Mouse (Mus musculus) hindbrain, embryonic 10.5 days (tissue): ENCODE results near the gene Olfr159. TPM values are rescaled to one million over a fixed set of nuclear protein-coding genes. Genes with fewer than 3 reads are reported as not detected.

Source experiments
- DNase-seq: peaks from one replicate; pipeline ENCODE4 v3.0.0-alpha.2; 2017; ENCODE audit warnings: low spot score
- H3K27ac ChIP-seq: fragments of 300-500 bp; sonication (generic); 2 replicates; pipeline ENCODE4 v1.5.1; 2016; ENCODE audit warnings: mild to moderate bottlenecking, moderate library complexity
- H3K27me3 ChIP-seq: fragments of 300-500 bp; sonication (generic); 2 replicates; pipeline ENCODE4 v1.6.1; 2016; ENCODE audit warnings: mild to moderate bottlenecking; ENCODE audit not compliant: poor library complexity, insufficient read depth, severe bottlenecking
- H3K36me3 ChIP-seq: fragments of 300-500 bp; sonication (generic); 2 replicates; pipeline ENCODE4 v1.6.1; 2016; ENCODE audit warnings: mild to moderate bottlenecking, moderate library complexity
- H3K4me1 ChIP-seq: fragments of 300-500 bp; sonication (generic); replicated peaks from 2 replicates; pipeline ENCODE4 v1.6.1; 2016; ENCODE audit warnings: mild to moderate bottlenecking
- H3K4me3 ChIP-seq: fragments of 300-500 bp; sonication (generic); 2 replicates; pipeline ENCODE4 v1.5.1; 2016; ENCODE audit warnings: mild to moderate bottlenecking, moderate library complexity
- H3K9me3 ChIP-seq: fragments of 300-500 bp; sonication (generic); 2 replicates; pipeline ENCODE4 v1.6.1; 2016; ENCODE audit warnings: mild to moderate bottlenecking, moderate library complexity
- WGBS: fragments of 180-500 bp; shearing (Covaris S2); methylation state at CpG from one replicate; pipeline ENCODE4 v1.1.7; 2016; 5-methylcytosine and 5-hydroxymethylcytosine counted together
- polyA plus RNA-seq: library from polyadenylated mRNA; unstranded; fragments of >200 nt; fragmentation: Nextera tagmentation; extraction: Ambion mirVana; gene quantifications from 2 replicates; pipeline ENCODE4 v1.2.1, GENCODE M21; 2016

The Olfr159 gene
- polyA plus RNA-seq, 1 experiment from 2014 or later = not detected

- WGBS = 21% methylated on average over 6 of the region's 6 CpGs
- peaks cover 5% of the 10 kb centered on the region; the same call in 1 of the 2 replicates for H3K9me3 ChIP-seq
- peaks cover 3% of the 10 kb centered on the region; the same call in 1 of the 2 replicates for H3K4me1 ChIP-seq
- H3K36me3 ChIP-seq = no peaks in the 10 kb centered on the region
- DNase-seq = no peak
- no peaks in the 10 kb centered on the region for H3K27me3 ChIP-seq
- H3K27ac ChIP-seq = no peak overlapping the region
- no peak overlapping the region for H3K4me3 ChIP-seq
Observed at GRCm38 (mm10) chr4:43745187-43745586, 25.6 kb downstream of the Olfr159 start.

DNA sequence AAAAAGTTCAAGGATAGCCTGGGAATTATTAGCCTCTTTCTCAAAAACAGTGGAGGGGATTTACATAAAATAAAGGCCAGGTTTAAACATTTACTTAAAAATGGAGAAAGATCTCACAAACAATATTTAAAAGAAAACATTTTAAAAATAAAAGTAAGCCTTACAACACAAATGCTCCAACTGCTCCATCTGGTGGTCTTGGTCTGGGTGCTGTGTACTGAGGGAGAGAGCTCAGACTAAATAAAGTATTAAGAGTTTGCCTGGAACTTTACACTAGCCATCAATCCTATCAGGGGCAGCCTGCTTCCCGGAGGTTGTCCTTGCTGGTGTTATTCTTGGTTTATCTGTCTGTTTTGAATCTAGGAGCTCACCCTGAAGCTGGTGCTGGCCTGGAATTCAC lies 27.7 kb downstream of the Olfr159 start:
- Histone ChIP-seq H3K36me3 (no peaks in the 10 kb centered on the region), H3K27ac (no peak overlapping the region), H3K9me3 (no peaks in the 10 kb centered on the region), H3K4me3 (no peak overlapping the region), H3K27me3 (no peaks in the 10 kb centered on the region), H3K4me1 (peaks cover 3% of the 10 kb centered on the region; the same call in 1 of the 2 replicates)
- WGBS = 60% methylated on average over 1 of the region's 1 CpGs
- DNase-seq = no peak

GRCm38 (mm10) chr4:43742637-43743036 lies 28.2 kb downstream of the Olfr159 start:
- H3K36me3 ChIP-seq = no peaks in the 10 kb centered on the region
- no peak overlapping the region for H3K27ac ChIP-seq
- DNase-seq = no peak
- peaks cover 3% of the 10 kb centered on the region; the same call in 1 of the 2 replicates for H3K4me1 ChIP-seq
- no peaks in the 10 kb centered on the region for H3K27me3 ChIP-seq
- no peaks in the 10 kb centered on the region for H3K9me3 ChIP-seq
- 32% methylated on average over 4 of the region's 4 CpGs for WGBS
- H3K4me3 ChIP-seq = no peak overlapping the region

- H3K27me3 ChIP-seq = no peaks in the 10 kb centered on the region
- no peaks in the 10 kb centered on the region for H3K9me3 ChIP-seq
- 68% methylated on average over 5 of the region's 5 CpGs for WGBS
- DNase-seq = no peak
- peaks cover 9% of the 10 kb centered on the region; the same call in 1 of the 2 replicates for H3K4me1 ChIP-seq
- no peak overlapping the region for H3K27ac ChIP-seq
- no peak overlapping the region for H3K4me3 ChIP-seq
- H3K36me3 ChIP-seq = no peaks in the 10 kb centered on the region
Observed at GRCm38 (mm10) chr4:43741526-43741925, 29.3 kb downstream of the Olfr159 start.

- Histone ChIP-seq H3K27ac (no peak overlapping the region), H3K4me1 (peaks cover 9% of the 10 kb centered on the region; the same call in 1 of the 2 replicates), H3K9me3 (no peaks in the 10 kb centered on the region), H3K4me3 (no peak overlapping the region), H3K27me3 (no peaks in the 10 kb centered on the region), H3K36me3 (no peaks in the 10 kb centered on the region)
- WGBS = 75% methylated on average over 8 of the region's 8 CpGs
- no peak for DNase-seq
Observed at GRCm38 (mm10) chr4:43738989-43739674, 31.7 kb downstream of the Olfr159 start.

DNA sequence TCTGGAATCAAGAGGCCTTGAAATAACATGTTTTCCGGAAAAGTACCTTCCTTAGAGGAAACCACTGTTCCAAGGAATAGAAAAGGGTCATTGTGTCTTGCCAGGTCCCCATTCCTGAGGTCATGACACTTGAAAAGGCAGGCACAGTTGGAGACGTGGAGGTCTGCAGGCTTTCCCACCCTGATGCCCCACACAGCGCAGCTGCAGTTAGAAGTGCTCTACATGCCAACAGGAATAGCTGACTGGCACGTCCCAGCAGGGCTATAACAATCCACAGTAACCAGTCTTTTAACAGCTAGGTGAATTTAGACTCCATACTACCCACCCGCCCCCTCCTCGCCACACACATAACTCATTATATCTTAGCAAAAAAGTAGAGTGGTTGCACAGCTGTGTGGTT lies 33.7 kb downstream of the Olfr159 start:
- no peaks in the 10 kb centered on the region for H3K27me3 ChIP-seq
- H3K36me3 ChIP-seq = no peaks in the 10 kb centered on the region
- no peaks in the 10 kb centered on the region for H3K9me3 ChIP-seq
- DNase-seq = no peak
- no peak overlapping the region for H3K4me3 ChIP-seq
- 58% methylated on average over 6 of the region's 6 CpGs for WGBS
- H3K27ac ChIP-seq = no peak overlapping the region
- H3K4me1 ChIP-seq = peaks cover 7% of the 10 kb centered on the region; the same call in 1 of the 2 replicates

DNA sequence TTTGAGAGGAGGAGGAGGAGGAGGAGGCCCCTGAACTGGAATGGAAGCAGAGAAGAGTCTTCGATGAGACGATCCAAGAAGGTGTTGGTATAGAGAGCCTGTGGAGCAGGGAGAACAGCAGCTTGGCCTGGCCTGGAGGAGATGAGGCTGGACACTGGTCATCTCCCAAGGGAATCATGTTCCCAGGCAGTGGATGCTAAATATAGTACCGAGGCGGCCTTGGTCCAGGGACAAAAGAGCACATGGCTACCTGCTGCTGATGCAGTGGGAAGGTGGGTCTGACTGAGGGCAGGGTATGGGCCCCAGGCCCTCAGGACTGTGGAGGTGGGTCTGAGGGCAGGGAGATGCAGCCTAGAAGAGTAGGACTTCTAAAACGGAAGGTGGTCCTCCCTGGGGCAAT lies 37.6 kb downstream of the Olfr159 start:
- H3K4me1 ChIP-seq = peaks cover 25% of the 10 kb centered on the region
- H3K27ac ChIP-seq = no peak overlapping the region
- WGBS = 79% methylated on average over 5 of the region's 5 CpGs
- no peaks in the 10 kb centered on the region for H3K36me3 ChIP-seq
- DNase-seq = no peak
- no peaks in the 10 kb centered on the region for H3K27me3 ChIP-seq
- no peaks in the 10 kb centered on the region for H3K9me3 ChIP-seq
- no peak overlapping the region for H3K4me3 ChIP-seq

GRCm38 (mm10) chr4:43732171-43732570 lies 38.6 kb downstream of the Olfr159 start:
- DNase-seq = no peak
- no peaks in the 10 kb centered on the region for H3K36me3 ChIP-seq
- WGBS = 38% methylated on average over 1 of the region's 1 CpGs
- no peaks in the 10 kb centered on the region for H3K9me3 ChIP-seq
- H3K4me1 ChIP-seq = peaks cover 27% of the 10 kb centered on the region
- H3K4me3 ChIP-seq = no peak overlapping the region
- peak overlapping the region; percentile 45; the same call in 1 of the 2 replicates for H3K27ac ChIP-seq
- H3K27me3 ChIP-seq = no peaks in the 10 kb centered on the region

DNA sequence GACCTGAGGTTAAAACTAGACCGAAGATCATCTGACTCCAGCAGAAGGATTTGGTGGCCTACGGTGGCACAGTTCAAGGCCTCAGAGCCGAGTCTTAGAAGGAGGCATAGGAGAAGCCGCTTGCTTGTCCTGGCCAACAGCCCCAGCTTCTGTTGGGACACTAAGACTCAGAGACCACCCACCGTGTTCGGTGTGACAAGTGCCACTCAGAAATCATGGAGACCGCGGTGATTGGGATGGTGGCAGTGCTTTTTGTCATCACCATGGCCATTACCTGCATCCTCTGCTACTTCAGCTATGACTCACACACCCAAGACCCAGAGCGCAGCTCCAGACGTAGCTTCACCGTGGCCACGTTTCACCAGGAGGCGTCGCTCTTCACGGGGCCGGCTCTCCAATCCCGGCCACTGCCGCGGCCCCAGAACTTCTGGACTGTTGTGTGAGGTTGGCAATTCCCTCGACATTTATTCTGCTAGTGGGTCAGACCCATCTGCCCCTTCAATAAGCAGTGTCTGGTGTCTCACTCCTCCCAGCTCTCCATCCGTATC lies 40.0 kb downstream of the Olfr159 start:
- Histone ChIP-seq H3K4me3 (no peak overlapping the region), H3K36me3 (no peaks in the 10 kb centered on the region), H3K4me1 (peaks cover 28% of the 10 kb centered on the region), H3K27me3 (no peaks in the 10 kb centered on the region), H3K27ac (no peak overlapping the region), H3K9me3 (no peaks in the 10 kb centered on the region)
- WGBS = 76% methylated on average over 21 of the region's 21 CpGs
- no peak for DNase-seq

DNA sequence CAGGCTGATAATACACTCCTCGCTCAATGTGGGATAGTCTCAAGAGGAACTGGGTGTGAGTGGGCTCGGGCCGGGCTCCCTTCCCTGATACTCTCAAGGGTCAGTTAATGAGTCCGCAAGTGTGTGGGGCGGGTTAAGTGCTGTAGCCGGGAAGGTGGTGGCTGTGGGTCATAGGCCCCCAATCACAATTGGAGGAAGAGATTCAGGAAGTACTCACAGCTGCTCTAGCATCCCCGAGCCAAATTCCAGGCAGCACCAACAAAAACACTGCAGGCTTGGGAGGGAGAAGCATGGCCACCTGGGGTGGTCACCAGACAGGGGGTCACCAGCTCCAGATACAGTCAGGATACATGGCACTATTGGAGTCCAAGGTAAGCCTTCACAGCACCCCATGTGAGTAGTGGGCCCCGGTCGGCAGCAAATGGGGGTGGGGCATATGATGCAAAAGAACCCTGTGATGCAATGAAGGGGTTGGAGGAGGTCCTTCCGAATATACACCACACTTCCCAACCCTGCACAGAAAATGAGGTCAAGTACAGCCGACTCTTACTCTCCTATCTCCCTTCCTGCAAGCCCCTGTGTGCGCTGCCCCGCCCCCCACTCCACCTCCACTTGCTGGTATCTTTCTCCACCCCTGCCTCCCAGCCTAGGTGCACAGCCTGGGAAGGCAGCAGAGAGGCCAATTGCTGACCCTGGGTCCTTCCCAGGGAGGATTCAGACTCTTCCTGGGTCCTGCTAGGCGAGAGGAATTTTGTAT lies 40.8 kb downstream of the Olfr159 start, which contains the start of gene Spaar:
Gene Spaar, plus strand, starts transcription at position 241 of the 757 bp plus-strand sequence.
- Histone ChIP-seq H3K4me3 (no peak within 1 kb of the TSS), H3K27me3 (no peaks in the 10 kb centered on the region), H3K9me3 (no peaks in the 10 kb centered on the region), H3K4me1 (peaks cover 28% of the 10 kb centered on the region), H3K27ac (no peak within 1 kb of the TSS), H3K36me3 (no peaks in the 10 kb centered on the region)
- WGBS = 68% methylated on average over 14 of the region's 14 CpGs
- no peak for DNase-seq

DNA sequence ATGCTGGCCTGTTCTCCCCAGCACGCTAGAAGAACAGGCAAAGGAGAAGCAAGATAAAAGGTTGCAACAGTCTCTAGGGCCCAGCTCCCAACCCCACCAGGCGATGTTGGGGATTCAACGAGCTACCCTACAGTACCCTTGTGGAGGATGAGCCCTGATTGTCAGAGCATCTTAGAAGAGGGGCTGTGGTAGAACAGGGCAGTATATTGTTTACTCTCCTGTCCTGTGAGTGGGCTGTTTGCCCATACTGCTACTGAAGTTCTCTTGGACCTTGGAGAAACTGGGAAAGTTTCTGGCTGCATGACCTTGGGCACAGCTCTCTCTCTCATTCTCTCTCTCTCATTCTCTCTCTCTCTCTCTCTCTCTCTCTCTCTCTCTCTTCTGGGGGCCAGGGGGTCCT lies 41.7 kb downstream of the Olfr159 start:
- DNase-seq = no peak
- H3K4me1 ChIP-seq = peaks cover 28% of the 10 kb centered on the region
- WGBS = 85% methylated on average over 3 of the region's 3 CpGs
- H3K36me3 ChIP-seq = no peaks in the 10 kb centered on the region
- H3K27ac ChIP-seq = no peak overlapping the region
- H3K4me3 ChIP-seq = no peak overlapping the region
- H3K27me3 ChIP-seq = no peaks in the 10 kb centered on the region
- H3K9me3 ChIP-seq = no peaks in the 10 kb centered on the region

- peaks cover 28% of the 10 kb centered on the region for H3K4me1 ChIP-seq
- no peak overlapping the region for H3K4me3 ChIP-seq
- no peak overlapping the region for H3K27ac ChIP-seq
- H3K27me3 ChIP-seq = no peaks in the 10 kb centered on the region
- 72% methylated on average over 5 of the region's 5 CpGs for WGBS
- no peaks in the 10 kb centered on the region for H3K9me3 ChIP-seq
- no peak for DNase-seq
- no peaks in the 10 kb centered on the region for H3K36me3 ChIP-seq
Observed at GRCm38 (mm10) chr4:43728576-43728954, 42.2 kb downstream of the Olfr159 start.
